Mouse (Mus musculus): Measurements from ENCODE around the gene Usp12. TPM values are rescaled to one million over a fixed set of nuclear protein-coding genes. Genes with fewer than 3 reads are reported as not detected.

Usp12 gene
- polyA plus RNA-seq, 1 experiment from 2014 or later, result 8.6 TPM

- Histone ChIP-seq H3K27ac (replicated peaks in 1 of 2; ENCODE audit: control insufficient read depth in 1 of 2, insufficient read depth in 1 of 2, low read depth in 2 of 2, low read length in 2 of 2) (no peak overlapping the region), H3K4me2 (ENCODE audit: low read length) (no peak overlapping the region)
- 93% methylated on average over 5 of the region's 5 CpGs for WGBS
Observed at GRCm38 (mm10) chr5:146723452-146723851, 71.4 kb downstream of the Usp12 start.

GRCm38 (mm10) chr5:146722226-146722625, 72.6 kb downstream of the Usp12 start:
- Histone ChIP-seq H3K27ac (replicated peaks in 1 of 2; ENCODE audit: control insufficient read depth in 1 of 2, insufficient read depth in 1 of 2, low read depth in 2 of 2, low read length in 2 of 2) (peak overlapping the region; percentile 38 to 51; a peak in 2 of 4 replicates), H3K9ac (ENCODE audit: low read length) (peak overlapping the region; percentile 41; the same call in 1 of the 2 replicates), H3K4me3 (ENCODE audit: control insufficient read depth in 1 of 2, insufficient read depth in 1 of 2, low read depth in 1 of 2, low read length in 2 of 2) (no peak overlapping the region), H3K9me3 (ENCODE audit: control insufficient read depth, low read length) (no peaks in the 10 kb centered on the region), H3K4me2 (ENCODE audit: low read length) (peak overlapping the region; percentile 51), H3K27me3 (ENCODE audit: control insufficient read depth, insufficient read depth, low read length) (no peaks in the 10 kb centered on the region), H3K4me1 (ENCODE audit: control insufficient read depth in 2 of 2, insufficient read depth in 2 of 2, low read length in 2 of 2) (peaks cover 8 to 10% of the 10 kb centered on the region in 2 experiments), H3K36me3 (ENCODE audit: control insufficient read depth, insufficient read depth, low read length) (no peaks in the 10 kb centered on the region)
- ATAC-seq (ENCODE audit: insufficient number of reproducible peaks, insufficient read depth, low FRiP score, low read depth), result peak; percentile 43; the same call in 1 of the 2 replicates
- 17% methylated on average over 14 of the region's 14 CpGs for WGBS

More at GRCm38 (mm10) chr5:146723452-146723851, 71.4 kb downstream of the Usp12 start:
- no peaks in the 10 kb centered on the region for H3K9me3 ChIP-seq (ENCODE audit: control insufficient read depth, low read length)
- H3K4me3 ChIP-seq (ENCODE audit: control insufficient read depth in 1 of 2, insufficient read depth in 1 of 2, low read depth in 1 of 2, low read length in 2 of 2), result no peak overlapping the region
- no peaks in the 10 kb centered on the region for H3K36me3 ChIP-seq (ENCODE audit: control insufficient read depth, insufficient read depth, low read length)
- H3K27me3 ChIP-seq (ENCODE audit: control insufficient read depth, insufficient read depth, low read length), result no peaks in the 10 kb centered on the region
- no peak for ATAC-seq (ENCODE audit: insufficient number of reproducible peaks, insufficient read depth, low FRiP score, low read depth)
- H3K9ac ChIP-seq (ENCODE audit: low read length), result no peak overlapping the region
- H3K4me1 ChIP-seq (ENCODE audit: control insufficient read depth in 2 of 2, insufficient read depth in 2 of 2, low read length in 2 of 2), result peaks cover 8 to 10% of the 10 kb centered on the region in 2 experiments

- Histone ChIP-seq H3K9ac (ENCODE audit: low read length) (no peak overlapping the region), H3K36me3 (ENCODE audit: control insufficient read depth, insufficient read depth, low read length) (no peaks in the 10 kb centered on the region), H3K4me3 (ENCODE audit: control insufficient read depth in 1 of 2, insufficient read depth in 1 of 2, low read depth in 1 of 2, low read length in 2 of 2) (no peak overlapping the region), H3K4me1 (ENCODE audit: control insufficient read depth in 2 of 2, insufficient read depth in 2 of 2, low read length in 2 of 2) (peaks cover 8 to 10% of the 10 kb centered on the region in 2 experiments), H3K4me2 (ENCODE audit: low read length) (no peak overlapping the region), H3K27me3 (ENCODE audit: control insufficient read depth, insufficient read depth, low read length) (no peaks in the 10 kb centered on the region), H3K27ac (replicated peaks in 1 of 2; ENCODE audit: control insufficient read depth in 1 of 2, insufficient read depth in 1 of 2, low read depth in 2 of 2, low read length in 2 of 2) (no peak overlapping the region), H3K9me3 (ENCODE audit: control insufficient read depth, low read length) (no peaks in the 10 kb centered on the region)
- 81% methylated on average over 27 of the region's 27 CpGs for WGBS
- no peak for ATAC-seq (ENCODE audit: insufficient number of reproducible peaks, insufficient read depth, low FRiP score, low read depth)
Observed at GRCm38 (mm10) chr5:146719584-146720356, 75.0 kb downstream of the Usp12 start.

GRCm38 (mm10) chr5:146713836-146714235, 81.0 kb downstream of the Usp12 start:
- Histone ChIP-seq H3K9me3 (ENCODE audit: control insufficient read depth, low read length) (no peaks in the 10 kb centered on the region), H3K4me2 (ENCODE audit: low read length) (no peak overlapping the region), H3K4me3 (ENCODE audit: control insufficient read depth in 1 of 2, insufficient read depth in 1 of 2, low read depth in 1 of 2, low read length in 2 of 2) (no peak overlapping the region), H3K36me3 (ENCODE audit: control insufficient read depth, insufficient read depth, low read length) (no peaks in the 10 kb centered on the region), H3K9ac (ENCODE audit: low read length) (no peak overlapping the region), H3K4me1 (ENCODE audit: control insufficient read depth in 2 of 2, insufficient read depth in 2 of 2, low read length in 2 of 2) (no peaks in the 10 kb centered on the region), H3K27ac (replicated peaks in 1 of 2; ENCODE audit: control insufficient read depth in 1 of 2, insufficient read depth in 1 of 2, low read depth in 2 of 2, low read length in 2 of 2) (no peak overlapping the region), H3K27me3 (ENCODE audit: control insufficient read depth, insufficient read depth, low read length) (no peaks in the 10 kb centered on the region)
- WGBS, result 90% methylated on average over 12 of the region's 12 CpGs
- no peak for ATAC-seq (ENCODE audit: insufficient number of reproducible peaks, insufficient read depth, low FRiP score, low read depth)

GRCm38 (mm10) chr5:146713088-146713487, 81.7 kb downstream of the Usp12 start:
- Histone ChIP-seq H3K9ac (ENCODE audit: low read length) (no peak overlapping the region), H3K36me3 (ENCODE audit: control insufficient read depth, insufficient read depth, low read length) (no peaks in the 10 kb centered on the region), H3K9me3 (ENCODE audit: control insufficient read depth, low read length) (no peaks in the 10 kb centered on the region), H3K4me3 (ENCODE audit: control insufficient read depth in 1 of 2, insufficient read depth in 1 of 2, low read depth in 1 of 2, low read length in 2 of 2) (no peak overlapping the region), H3K27me3 (ENCODE audit: control insufficient read depth, insufficient read depth, low read length) (no peaks in the 10 kb centered on the region), H3K4me2 (ENCODE audit: low read length) (no peak overlapping the region), H3K4me1 (ENCODE audit: control insufficient read depth in 2 of 2, insufficient read depth in 2 of 2, low read length in 2 of 2) (no peaks in the 10 kb centered on the region), H3K27ac (replicated peaks in 1 of 2; ENCODE audit: control insufficient read depth in 1 of 2, insufficient read depth in 1 of 2, low read depth in 2 of 2, low read length in 2 of 2) (no peak overlapping the region)
- ATAC-seq (ENCODE audit: insufficient number of reproducible peaks, insufficient read depth, low FRiP score, low read depth), result no peak
- 62% methylated on average over 10 of the region's 10 CpGs for WGBS

GRCm38 (mm10) chr5:146712282-146712918, 82.4 kb downstream of the Usp12 start:
- Histone ChIP-seq H3K4me1 (ENCODE audit: control insufficient read depth in 2 of 2, insufficient read depth in 2 of 2, low read length in 2 of 2) (no peaks in the 10 kb centered on the region), H3K9ac (ENCODE audit: low read length) (no peak overlapping the region), H3K27ac (replicated peaks in 1 of 2; ENCODE audit: control insufficient read depth in 1 of 2, insufficient read depth in 1 of 2, low read depth in 2 of 2, low read length in 2 of 2) (no peak overlapping the region), H3K36me3 (ENCODE audit: control insufficient read depth, insufficient read depth, low read length) (no peaks in the 10 kb centered on the region), H3K4me2 (ENCODE audit: low read length) (no peak overlapping the region), H3K27me3 (ENCODE audit: control insufficient read depth, insufficient read depth, low read length) (no peaks in the 10 kb centered on the region), H3K4me3 (ENCODE audit: control insufficient read depth in 1 of 2, insufficient read depth in 1 of 2, low read depth in 1 of 2, low read length in 2 of 2) (no peak overlapping the region), H3K9me3 (ENCODE audit: control insufficient read depth, low read length) (no peaks in the 10 kb centered on the region)
- 82% methylated on average over 18 of the region's 18 CpGs for WGBS
- peak; percentile 58 for ATAC-seq (ENCODE audit: insufficient number of reproducible peaks, insufficient read depth, low FRiP score, low read depth)

- no peaks in the 10 kb centered on the region for H3K9me3 ChIP-seq (ENCODE audit: control insufficient read depth, low read length)
- ATAC-seq (ENCODE audit: insufficient number of reproducible peaks, insufficient read depth, low FRiP score, low read depth), result no peak
- no peak overlapping the region for H3K27ac ChIP-seq (replicated peaks in 1 of 2; ENCODE audit: control insufficient read depth in 1 of 2, insufficient read depth in 1 of 2, low read depth in 2 of 2, low read length in 2 of 2)
- H3K36me3 ChIP-seq (ENCODE audit: control insufficient read depth, insufficient read depth, low read length), result no peaks in the 10 kb centered on the region
- no peak overlapping the region for H3K4me3 ChIP-seq (ENCODE audit: control insufficient read depth in 1 of 2, insufficient read depth in 1 of 2, low read depth in 1 of 2, low read length in 2 of 2)
- H3K4me2 ChIP-seq (ENCODE audit: low read length), result no peak overlapping the region
- WGBS, result 59% methylated on average over 3 of the region's 3 CpGs
- no peak overlapping the region for H3K9ac ChIP-seq (ENCODE audit: low read length)
- H3K4me1 ChIP-seq (ENCODE audit: control insufficient read depth in 2 of 2, insufficient read depth in 2 of 2, low read length in 2 of 2), result peaks cover 0 to 2% of the 10 kb centered on the region in 2 experiments; a peak in 1 of 4 replicates
- no peaks in the 10 kb centered on the region for H3K27me3 ChIP-seq (ENCODE audit: control insufficient read depth, insufficient read depth, low read length)
Observed at GRCm38 (mm10) chr5:146709361-146709760, 85.4 kb downstream of the Usp12 start.

Measured in heart, embryonic 14.5 days (tissue).